Mouse (Mus musculus) urinary bladder, postnatal 14 days (tissue): Measurements from ENCODE around the gene Gnat1.
A peak's percentile ranks its signal among the peaks of the same experiment; 100 is the strongest.

Experiments
- DNase-seq: peaks from one replicate; pipeline ENCODE4 v3.0.0; 2021; ENCODE audit warnings: low spot score

Gene Gnat1

DNA sequence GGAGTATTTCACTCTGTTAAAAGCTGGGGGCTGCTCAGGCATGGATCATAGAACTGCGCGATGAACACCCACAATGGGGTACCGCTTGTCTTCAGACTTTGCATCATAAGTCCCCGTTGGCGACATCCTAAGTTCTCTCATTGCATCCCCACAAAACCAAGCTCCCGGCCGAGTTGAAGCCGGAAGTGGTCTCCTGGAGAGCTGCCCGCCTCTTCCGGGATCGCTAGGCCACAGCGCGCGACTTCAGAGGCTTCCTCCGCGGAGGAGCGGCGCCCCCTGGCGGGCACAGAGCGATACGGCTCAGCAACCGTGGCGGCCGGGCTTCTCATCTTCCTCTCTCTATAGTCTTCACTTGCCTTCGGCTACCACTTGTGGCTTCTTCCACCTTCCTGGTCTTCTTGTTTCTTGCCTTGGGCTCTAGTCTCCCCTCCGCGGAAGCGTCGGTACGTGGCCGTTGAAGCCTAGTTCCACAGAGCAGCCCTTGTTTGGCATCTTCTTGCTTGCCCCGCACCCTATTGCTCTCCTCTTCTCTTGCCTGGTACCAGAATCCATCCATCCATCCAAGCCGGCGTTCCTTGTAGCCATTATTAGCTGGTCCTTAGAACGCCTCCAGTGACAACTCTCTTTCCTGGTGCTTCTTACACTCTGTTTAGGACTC, 34.9 kb downstream of the Gnat1 start:
- DNase-seq, result peak; percentile 93

GRCm38 (mm10) chr9:107643544-107644214, 35.8 kb downstream of the Gnat1 start:
- DNase-seq, result no peak

DNA sequence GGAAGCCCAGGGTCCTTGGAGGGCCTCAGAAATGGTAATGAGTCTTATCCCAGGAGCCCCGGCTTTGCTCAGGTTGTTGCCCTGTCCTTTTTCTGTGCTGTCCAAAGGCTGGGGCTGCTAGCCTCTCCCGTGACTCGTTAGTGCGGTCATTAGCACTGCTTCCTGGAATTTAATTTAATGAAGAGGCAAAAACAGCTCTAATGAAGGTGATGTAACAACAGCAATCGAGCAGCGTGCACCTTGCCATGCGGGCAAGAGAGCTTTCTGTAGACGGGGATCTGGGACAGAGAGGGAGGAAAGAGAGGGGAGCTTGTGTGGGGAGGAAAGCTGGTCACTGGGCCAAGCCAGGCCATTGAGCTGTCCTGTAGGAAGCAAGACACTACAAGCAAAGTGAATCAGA, 37.8 kb downstream of the Gnat1 start:
- DNase-seq, result no peak

- DNase-seq, result no peak
These were observed 39.2 kb downstream of the Gnat1 start for GRCm38 (mm10) chr9:107640257-107640772.

DNA sequence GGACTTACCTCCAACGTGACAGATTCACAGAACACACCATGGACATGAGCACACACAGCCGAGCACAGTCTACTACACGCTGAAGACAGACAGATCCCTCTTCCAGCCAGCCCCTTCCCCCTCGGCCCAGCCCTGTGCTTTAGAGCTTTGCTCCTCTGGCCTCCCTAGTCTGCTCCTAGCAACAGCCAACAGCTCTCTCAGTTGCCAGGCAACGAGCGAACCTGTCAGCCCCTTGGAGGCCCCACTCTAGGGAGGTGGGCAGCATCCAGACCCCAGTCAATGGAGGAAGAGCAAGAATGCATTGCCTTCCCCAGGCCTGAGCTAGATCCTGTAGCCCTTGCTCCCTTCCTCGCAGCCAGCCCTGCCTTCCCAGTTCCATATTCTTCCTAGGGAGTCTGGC, 42.4 kb downstream of the Gnat1 start:
- no peak for DNase-seq

DNA sequence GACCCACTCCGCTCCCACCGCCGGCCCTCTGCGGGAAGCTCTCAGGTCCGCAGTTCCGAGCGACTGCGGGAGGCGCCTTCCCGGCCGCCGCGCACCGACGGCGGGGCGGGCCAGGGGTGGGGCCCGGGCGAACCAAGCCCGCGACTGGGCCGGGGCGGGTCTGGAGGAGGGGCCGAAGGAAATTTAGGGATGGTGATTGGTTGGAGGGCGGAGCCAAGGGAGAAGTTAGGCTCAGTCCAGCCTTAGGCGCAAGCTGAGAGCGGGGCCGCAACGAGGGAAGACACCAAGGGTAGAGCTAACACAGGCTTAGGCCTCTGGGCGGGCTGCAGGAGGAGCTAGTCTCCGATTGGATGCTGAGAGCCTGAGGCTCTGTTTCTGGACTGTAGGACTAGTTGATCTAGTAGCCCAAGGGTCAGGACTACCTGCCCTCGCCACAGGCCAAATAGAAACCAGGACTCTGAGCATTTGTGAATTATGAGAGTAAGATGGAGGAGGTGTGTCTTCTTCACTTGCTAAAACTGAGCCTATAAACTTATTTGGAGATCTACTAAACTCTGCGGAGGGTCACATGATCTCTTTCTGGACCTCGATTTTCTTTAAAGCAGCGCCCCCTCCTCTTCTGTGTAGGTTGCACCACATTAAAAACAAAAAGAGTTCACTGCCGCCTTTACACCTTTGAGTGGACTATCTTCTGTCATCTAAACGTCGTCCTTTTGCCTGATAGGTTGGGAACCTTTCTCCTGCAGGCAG, 44.1 kb downstream of the Gnat1 start, which contains the start of gene Gnai2:
TSS of gene Gnai2 (minus strand) at position 89 of the 750 bp plus-strand sequence.
- DNase-seq, result peak; percentile 96

- DNase-seq, result no peak
These were observed 44.9 kb downstream of the Gnat1 start for GRCm38 (mm10) chr9:107634406-107635278.

DNA sequence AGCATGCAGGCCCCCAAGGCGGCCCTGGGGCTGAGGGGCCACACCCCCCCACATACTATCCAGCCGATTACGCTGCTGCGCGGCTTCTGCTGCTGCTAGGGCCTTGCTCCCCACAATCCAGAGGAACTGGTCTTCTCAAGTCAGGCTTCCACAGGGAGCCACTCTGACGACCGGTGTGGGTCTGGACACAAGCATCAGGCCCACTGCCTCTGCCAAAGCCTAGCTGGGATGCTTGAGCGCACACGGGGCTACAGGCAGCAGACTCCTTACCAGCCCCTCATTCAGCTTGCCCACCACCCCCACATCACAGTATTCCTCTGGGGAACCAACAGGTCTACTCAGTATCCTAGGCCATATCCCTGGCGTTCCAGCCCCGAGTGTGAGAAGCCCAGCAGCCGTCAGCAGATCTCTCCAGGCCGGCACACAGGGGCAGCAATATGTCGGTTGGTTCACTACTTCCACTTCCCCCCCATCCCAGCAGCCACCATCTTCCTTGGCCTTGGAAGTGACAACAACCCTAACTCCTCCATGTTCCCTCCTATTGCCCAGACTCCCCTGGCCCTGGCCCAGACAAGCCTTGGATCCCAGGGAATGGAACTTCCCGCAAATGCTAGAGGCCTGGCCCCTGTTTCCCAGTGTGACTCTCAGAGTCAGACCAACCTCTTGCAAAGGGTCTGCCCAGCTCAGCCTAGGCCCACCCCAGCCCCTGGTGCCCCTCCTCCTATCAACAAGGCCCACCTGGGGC, 45.7 kb downstream of the Gnat1 start:
- peak; percentile 46 for DNase-seq

GRCm38 (mm10) chr9:107633091-107633660, 46.3 kb downstream of the Gnat1 start:
- DNase-seq, result peak; percentile 87

- DNase-seq, result peak; percentile 42
These were observed 47.0 kb downstream of the Gnat1 start for GRCm38 (mm10) chr9:107632478-107632877.

GRCm38 (mm10) chr9:107631861-107632260, 47.7 kb downstream of the Gnat1 start:
- DNase-seq, result no peak

DNA sequence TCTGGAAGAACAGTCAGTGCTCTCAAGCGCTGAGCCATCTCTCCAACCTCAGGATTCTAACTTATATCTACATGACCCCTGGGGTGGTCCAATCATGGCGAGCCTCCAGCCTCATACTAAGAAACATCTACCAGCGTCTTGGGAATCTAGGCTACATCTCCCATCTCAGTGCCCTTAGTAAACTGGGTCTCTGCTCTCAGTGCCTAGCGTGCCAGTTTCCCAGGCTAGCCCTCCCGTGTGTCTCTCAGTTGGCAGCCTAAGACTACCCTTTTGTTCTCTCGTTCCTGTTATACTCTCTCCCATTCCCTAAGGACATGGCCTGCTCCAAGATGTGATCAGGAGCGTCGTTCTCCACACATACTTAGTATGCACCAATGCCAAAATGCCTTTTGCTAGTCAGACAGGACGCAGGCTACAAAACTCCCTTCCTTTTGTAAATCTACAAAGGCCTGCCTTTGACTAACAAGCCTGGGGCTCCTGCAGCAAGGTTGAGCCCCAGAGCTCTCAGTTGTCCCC, 48.1 kb downstream of the Gnat1 start:
- no peak for DNase-seq

DNA sequence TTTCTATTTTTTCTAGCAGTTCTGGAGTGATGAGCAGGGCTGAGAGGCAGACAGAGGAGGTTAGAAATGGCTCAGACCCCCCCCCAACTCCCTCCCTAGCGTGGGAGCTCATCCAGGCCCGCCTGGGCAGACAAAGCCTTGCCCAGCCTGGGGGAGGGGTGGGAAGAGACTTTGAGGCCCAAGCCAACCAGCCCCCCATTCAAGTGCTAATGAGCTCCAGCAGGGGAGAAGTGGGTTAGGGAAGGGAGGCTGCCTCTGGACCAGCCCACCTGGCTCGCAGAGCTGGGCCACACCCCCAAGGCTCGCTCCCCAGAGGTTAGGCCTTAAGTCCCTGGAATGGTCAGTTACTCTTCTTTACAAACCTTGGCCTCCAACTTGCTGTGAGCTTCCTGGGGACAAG, 48.9 kb downstream of the Gnat1 start:
- no peak for DNase-seq

GRCm38 (mm10) chr9:107629901-107630425, 49.5 kb downstream of the Gnat1 start:
- DNase-seq, result no peak

GRCm38 (mm10) chr9:107629411-107629730, 50.1 kb downstream of the Gnat1 start:
- DNase-seq, result no peak

DNA sequence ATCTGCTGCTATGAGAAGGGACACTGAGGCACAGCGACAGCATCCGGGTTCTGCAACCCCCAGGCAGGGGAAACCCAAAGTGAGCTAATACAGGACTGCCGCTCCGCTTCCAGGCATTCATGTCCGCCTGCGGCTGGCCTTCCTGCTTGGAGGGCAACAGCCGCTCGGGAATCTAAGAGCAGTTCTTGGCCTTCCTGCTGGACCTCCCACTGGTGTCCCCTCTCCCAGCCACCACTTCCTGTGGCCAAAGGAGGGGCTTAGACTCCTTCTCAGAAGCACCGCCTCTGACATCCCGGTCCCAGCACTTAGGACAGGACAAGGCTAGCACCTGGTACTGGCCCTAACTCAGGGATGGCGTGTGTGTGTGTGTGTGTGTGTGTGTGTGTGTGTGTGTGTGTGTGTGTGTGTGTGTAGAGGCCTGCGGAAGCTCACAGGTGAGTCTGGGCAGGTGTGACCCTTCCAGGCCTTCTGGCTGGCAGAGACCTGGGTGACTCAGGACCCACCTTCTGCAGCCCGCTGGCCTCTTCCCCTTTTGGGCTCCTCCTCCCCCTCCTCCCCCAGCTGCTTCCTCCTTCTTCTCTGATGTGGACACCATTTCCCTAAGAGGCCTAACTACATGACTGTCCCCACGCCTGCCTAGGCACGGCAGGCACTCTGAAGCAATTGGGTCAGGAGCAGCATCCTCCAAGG, 50.6 kb downstream of the Gnat1 start:
- DNase-seq, result peak; percentile 41

- DNase-seq, result no peak
These were observed 51.9 kb downstream of the Gnat1 start for GRCm38 (mm10) chr9:107627387-107628255.

DNA sequence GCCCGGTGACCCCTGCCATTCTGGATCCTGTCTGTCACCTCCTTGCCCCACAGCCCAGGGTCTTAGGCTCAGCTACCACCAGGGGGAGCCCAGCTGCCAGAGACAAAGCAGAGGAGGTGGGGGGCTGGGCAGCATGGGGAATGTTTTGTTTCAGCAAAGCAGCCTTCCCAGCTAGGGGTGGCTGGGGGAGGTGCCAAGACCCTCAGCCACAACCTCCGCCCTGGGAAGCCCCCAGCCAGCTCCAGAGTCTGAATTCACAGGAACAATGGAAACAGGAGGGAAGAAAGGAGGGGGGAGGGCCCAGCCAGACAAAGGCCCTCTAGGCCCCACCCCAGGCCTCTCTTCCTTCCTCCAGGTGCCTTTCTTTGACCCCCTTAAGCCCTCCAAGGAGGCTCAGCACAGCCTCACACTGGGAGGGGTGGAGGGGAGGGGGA, 52.7 kb downstream of the Gnat1 start:
- peak; percentile 81 for DNase-seq
